Mouse (Mus musculus): ENCODE data around the gene Pomt2. TPM values are rescaled to one million over a fixed set of nuclear protein-coding genes. Genes with fewer than 3 reads are reported as not detected.
"Not testable (repeated sequence)": the region's sequence is repeated elsewhere in the genome, so short reads cannot be mapped to it uniquely, and the experiment has no call there.

Gene Pomt2
- polyA plus RNA-seq, 1 experiment = 3.4 TPM

- Histone ChIP-seq H3K4me1 (ENCODE audit: control insufficient read depth, insufficient read depth, low read length) (no peaks in the 10 kb centered on the region; the same call in 1 of the 2 replicates), H3K4me3 (replicated peaks; ENCODE audit: control insufficient read depth, low read depth, low read length) (no peak overlapping the region), H3K27ac (ENCODE audit: control insufficient read depth, insufficient read depth, low read depth, low read length, poor library complexity) (no peak overlapping the region)
- TF ChIP-seq CTCF (IDR thresholded peaks at IDR 0.05; ENCODE audit: control insufficient read depth, insufficient read depth, low read length) (no peak), POLR2A (IDR thresholded peaks at IDR 0.05; ENCODE audit: borderline replicate concordance, control insufficient read depth, low read depth, low read length) (no peak)
- 78% methylated on average over 7 of the region's 7 CpGs for WGBS
Measured at GRCm38 (mm10) chr12:87158099-87158498, 10.3 kb upstream of the Pomt2 start.

GRCm38 (mm10) chr12:87157361-87157760 is 9.6 kb upstream of the Pomt2 start:
- WGBS = 63% methylated on average over 4 of the region's 4 CpGs
- TF ChIP-seq POLR2A (IDR thresholded peaks at IDR 0.05; ENCODE audit: borderline replicate concordance, control insufficient read depth, low read depth, low read length) (no peak), CTCF (IDR thresholded peaks at IDR 0.05; ENCODE audit: control insufficient read depth, insufficient read depth, low read length) (no peak)
- Histone ChIP-seq H3K4me1 (ENCODE audit: control insufficient read depth, insufficient read depth, low read length) (no peaks in the 10 kb centered on the region; the same call in 1 of the 2 replicates), H3K27ac (ENCODE audit: control insufficient read depth, insufficient read depth, low read depth, low read length, poor library complexity) (no peak overlapping the region), H3K4me3 (replicated peaks; ENCODE audit: control insufficient read depth, low read depth, low read length) (no peak overlapping the region)

- 49% methylated on average over 4 of the region's 4 CpGs for WGBS
- not testable (repeated sequence) for H3K4me3 ChIP-seq (replicated peaks; ENCODE audit: control insufficient read depth, low read depth, low read length); H3K4me1 ChIP-seq (ENCODE audit: control insufficient read depth, insufficient read depth, low read length); H3K27ac ChIP-seq (ENCODE audit: control insufficient read depth, insufficient read depth, low read depth, low read length, poor library complexity)
Measured at GRCm38 (mm10) chr12:87154448-87154847, 6.7 kb upstream of the Pomt2 start.

- no peak overlapping the region for H3K27ac ChIP-seq (ENCODE audit: control insufficient read depth, insufficient read depth, low read depth, low read length, poor library complexity)
- 95% methylated on average over 5 of the region's 5 CpGs for WGBS
- H3K4me3 ChIP-seq (replicated peaks; ENCODE audit: control insufficient read depth, low read depth, low read length) = no peak overlapping the region
- H3K4me1 ChIP-seq (ENCODE audit: control insufficient read depth, insufficient read depth, low read length) = no peaks in the 10 kb centered on the region; the same call in 1 of the 2 replicates
- TF ChIP-seq CTCF (IDR thresholded peaks at IDR 0.05; ENCODE audit: control insufficient read depth, insufficient read depth, low read length) (no peak), POLR2A (IDR thresholded peaks at IDR 0.05; ENCODE audit: borderline replicate concordance, control insufficient read depth, low read depth, low read length) (no peak)
Measured at GRCm38 (mm10) chr12:87149471-87149870, 1.7 kb upstream of the Pomt2 start.

GRCm38 (mm10) chr12:87148136-87148535 is 368 bp upstream of the Pomt2 start:
- 14% methylated on average over 15 of the region's 15 CpGs for WGBS
- no peaks in the 10 kb centered on the region for H3K4me1 ChIP-seq (ENCODE audit: control insufficient read depth, insufficient read depth, low read length)
- no peak overlapping the region for H3K27ac ChIP-seq (ENCODE audit: control insufficient read depth, insufficient read depth, low read depth, low read length, poor library complexity)
- peak overlapping the region; percentile 98 for H3K4me3 ChIP-seq (replicated peaks; ENCODE audit: control insufficient read depth, low read depth, low read length)
- TF ChIP-seq CTCF (IDR thresholded peaks at IDR 0.05; ENCODE audit: control insufficient read depth, insufficient read depth, low read length) (no peak), POLR2A (IDR thresholded peaks at IDR 0.05; ENCODE audit: borderline replicate concordance, control insufficient read depth, low read depth, low read length) (no peak)

- Histone ChIP-seq H3K27ac (ENCODE audit: control insufficient read depth, insufficient read depth, low read depth, low read length, poor library complexity) (peak within 1 kb of the TSS; percentile 73), H3K4me3 (replicated peaks; ENCODE audit: control insufficient read depth, low read depth, low read length) (peak within 1 kb of the TSS; percentile 98), H3K4me1 (ENCODE audit: control insufficient read depth, insufficient read depth, low read length) (no peaks in the 10 kb centered on the region)
- WGBS = 0% methylated on average over 27 of the region's 27 CpGs
- peak; percentile 33; the same call in 1 of the 2 replicates for TF ChIP-seq POLR2A (IDR thresholded peaks at IDR 0.05; ENCODE audit: borderline replicate concordance, control insufficient read depth, low read depth, low read length)
- TF ChIP-seq CTCF (IDR thresholded peaks at IDR 0.05; ENCODE audit: control insufficient read depth, insufficient read depth, low read length) = no peak
Measured at GRCm38 (mm10) chr12:87146966-87147365, 802 bp downstream of the Pomt2 start, which contains the start of gene Gstz1. Gene Gstz1, plus strand, starts transcription at chr12:87147165.

- WGBS = 46% methylated on average over 2 of the region's 2 CpGs
- H3K27ac ChIP-seq (ENCODE audit: control insufficient read depth, insufficient read depth, low read depth, low read length, poor library complexity) = no peak overlapping the region
- H3K4me1 ChIP-seq (ENCODE audit: control insufficient read depth, insufficient read depth, low read length) = no peaks in the 10 kb centered on the region
- H3K4me3 ChIP-seq (replicated peaks; ENCODE audit: control insufficient read depth, low read depth, low read length) = no peak overlapping the region
- TF ChIP-seq CTCF (IDR thresholded peaks at IDR 0.05; ENCODE audit: control insufficient read depth, insufficient read depth, low read length) (no peak), POLR2A (IDR thresholded peaks at IDR 0.05; ENCODE audit: borderline replicate concordance, control insufficient read depth, low read depth, low read length) (no peak)
Measured at GRCm38 (mm10) chr12:87142156-87142555, 5.6 kb downstream of the Pomt2 start.

- no peak overlapping the region for H3K4me3 ChIP-seq (replicated peaks; ENCODE audit: control insufficient read depth, low read depth, low read length)
- H3K27ac ChIP-seq (ENCODE audit: control insufficient read depth, insufficient read depth, low read depth, low read length, poor library complexity) = no peak overlapping the region
- TF ChIP-seq CTCF (IDR thresholded peaks at IDR 0.05; ENCODE audit: control insufficient read depth, insufficient read depth, low read length) (no peak), POLR2A (IDR thresholded peaks at IDR 0.05; ENCODE audit: borderline replicate concordance, control insufficient read depth, low read depth, low read length) (no peak)
- WGBS = 34% methylated on average over 2 of the region's 2 CpGs
- H3K4me1 ChIP-seq (ENCODE audit: control insufficient read depth, insufficient read depth, low read length) = no peaks in the 10 kb centered on the region
Measured at GRCm38 (mm10) chr12:87138768-87139167, 9.0 kb downstream of the Pomt2 start.

GRCm38 (mm10) chr12:87138342-87138701 is 9.4 kb downstream of the Pomt2 start:
- H3K27ac ChIP-seq (ENCODE audit: control insufficient read depth, insufficient read depth, low read depth, low read length, poor library complexity) = no peak overlapping the region
- H3K4me3 ChIP-seq (replicated peaks; ENCODE audit: control insufficient read depth, low read depth, low read length) = no peak overlapping the region
- no peaks in the 10 kb centered on the region for H3K4me1 ChIP-seq (ENCODE audit: control insufficient read depth, insufficient read depth, low read length)
- TF ChIP-seq POLR2A (IDR thresholded peaks at IDR 0.05; ENCODE audit: borderline replicate concordance, control insufficient read depth, low read depth, low read length) = no peak
- TF ChIP-seq CTCF (IDR thresholded peaks at IDR 0.05; ENCODE audit: control insufficient read depth, insufficient read depth, low read length) = no peak
- 86% methylated on average over 2 of the region's 2 CpGs for WGBS
